Mouse (Mus musculus) stomach, embryonic 16.5 days (tissue): ENCODE results near the gene Fads2. TPM values are rescaled to one million over a fixed set of nuclear protein-coding genes. Genes with fewer than 3 reads are reported as not detected.

Experiments used
- ATAC-seq: fragments of 200-750 bp; cut with Nextera tagmentation; 2 replicates; pipeline ENCODE4 v1.8.0; 2017; ENCODE audit warnings: moderate number of reproducible peaks, moderate TSS enrichment; ENCODE audit not compliant: insufficient read depth, low FRiP score
- H3K27ac ChIP-seq: fragments of 300-500 bp; sonication (generic); 2 replicates; pipeline ENCODE4 v1.5.1; 2014; ENCODE audit warnings: low read length
- H3K27me3 ChIP-seq: fragments of 300-500 bp; sonication (generic); 2 replicates; pipeline ENCODE4 v1.6.1; 2014; ENCODE audit warnings: low read length, control low read depth, mixed read lengths; ENCODE audit not compliant: control insufficient read depth, insufficient read depth
- H3K36me3 ChIP-seq: fragments of 300-500 bp; sonication (generic); 2 replicates; pipeline ENCODE4 v1.6.1; 2014; ENCODE audit warnings: low read length; ENCODE audit not compliant: control insufficient read depth, insufficient read depth
- H3K4me1 ChIP-seq: fragments of 300-500 bp; sonication (generic); 2 replicates; pipeline ENCODE4 v1.6.1; 2014; ENCODE audit warnings: low read length, control low read depth, mixed read lengths; ENCODE audit not compliant: control insufficient read depth, insufficient read depth
- H3K4me2 ChIP-seq: fragments of 300-500 bp; sonication (generic); 2 replicates; pipeline ENCODE4 v1.6.1; 2014; ENCODE audit warnings: low read depth, low read length, mixed read lengths
- H3K4me3 ChIP-seq: fragments of 300-500 bp; sonication (generic); replicated peaks from 2 replicates; pipeline ENCODE4 v1.5.1; 2014; ENCODE audit warnings: mild to moderate bottlenecking, low read length
- H3K9ac ChIP-seq: fragments of 300-500 bp; sonication (generic); 2 replicates; pipeline ENCODE4 v1.6.1; 2014; ENCODE audit warnings: low read length
- H3K9me3 ChIP-seq: fragments of 300-500 bp; sonication (generic); replicated peaks from 2 replicates; pipeline ENCODE4 v1.6.1; 2016; ENCODE audit warnings: low read length, control low read depth; ENCODE audit not compliant: control insufficient read depth
- WGBS: fragments of 180-500 bp; shearing (Covaris S2); extraction: QIAGEN DNeasy Blood & Tissue Kit; methylation state at CpG from one replicate; pipeline ENCODE4 v1.1.7; 2014; 5-methylcytosine and 5-hydroxymethylcytosine counted together
- polyA plus RNA-seq: library from polyadenylated mRNA; unstranded; fragments of >200 nt; fragmentation: Nextera tagmentation; extraction: Ambion mirVana; gene quantifications from 2 replicates; pipeline ENCODE4 v1.2.1, GENCODE M21; 2015

Gene Fads2
- polyA plus RNA-seq, 1 experiment from 2014 or later = 102 TPM

GRCm38 (mm10) chr19:10054361-10055075, 47.0 kb downstream of the Fads2 start:
- H3K9ac ChIP-seq = no peak overlapping the region
- H3K9me3 ChIP-seq = no peaks in the 10 kb centered on the region
- no peak overlapping the region for H3K4me2 ChIP-seq
- H3K36me3 ChIP-seq = peaks cover 5% of the 10 kb centered on the region
- peaks cover 6% of the 10 kb centered on the region for H3K4me1 ChIP-seq
- WGBS = 83% methylated on average over 6 of the region's 6 CpGs
- H3K27me3 ChIP-seq = no peaks in the 10 kb centered on the region
- H3K4me3 ChIP-seq = no peak overlapping the region
- no peak overlapping the region for H3K27ac ChIP-seq
- ATAC-seq = peak; percentile 20; the same call in 1 of the 2 replicates

- Histone ChIP-seq H3K9me3 (no peaks in the 10 kb centered on the region), H3K4me2 (no peak overlapping the region), H3K4me1 (peaks cover 11% of the 10 kb centered on the region), H3K27me3 (no peaks in the 10 kb centered on the region), H3K27ac (no peak overlapping the region), H3K36me3 (peaks cover 5% of the 10 kb centered on the region), H3K4me3 (no peak overlapping the region), H3K9ac (no peak overlapping the region)
- no peak for ATAC-seq
- WGBS = 85% methylated on average over 10 of the region's 10 CpGs
These were observed 47.8 kb downstream of the Fads2 start for GRCm38 (mm10) chr19:10053692-10054260.

- 90% methylated on average over 4 of the region's 4 CpGs for WGBS
- Histone ChIP-seq H3K9ac (no peak overlapping the region), H3K27me3 (no peaks in the 10 kb centered on the region), H3K4me2 (no peak overlapping the region), H3K27ac (no peak overlapping the region), H3K4me3 (no peak overlapping the region), H3K4me1 (peaks cover 8% of the 10 kb centered on the region), H3K9me3 (no peaks in the 10 kb centered on the region), H3K36me3 (peaks cover under 1% of the 10 kb centered on the region)
- no peak for ATAC-seq
These were observed 48.8 kb downstream of the Fads2 start for GRCm38 (mm10) chr19:10052698-10053097.

- no peaks in the 10 kb centered on the region; the same call in 1 of the 2 replicates for H3K36me3 ChIP-seq
- WGBS = 58% methylated on average over 2 of the region's 2 CpGs
- H3K27me3 ChIP-seq = no peaks in the 10 kb centered on the region
- peak; percentile 44; the same call in 1 of the 2 replicates for ATAC-seq
- H3K4me1 ChIP-seq = peaks cover 17% of the 10 kb centered on the region
- H3K9me3 ChIP-seq = no peaks in the 10 kb centered on the region
- H3K27ac ChIP-seq = peak overlapping the region; percentile 59
- H3K4me2 ChIP-seq = no peak overlapping the region
- H3K4me3 ChIP-seq = no peak overlapping the region
- H3K9ac ChIP-seq = no peak overlapping the region
These were observed 51.1 kb downstream of the Fads2 start for GRCm38 (mm10) chr19:10050438-10050837.

GRCm38 (mm10) chr19:10049533-10049932, 52.0 kb downstream of the Fads2 start:
- Histone ChIP-seq H3K4me1 (peaks cover 17% of the 10 kb centered on the region), H3K4me2 (no peak overlapping the region), H3K36me3 (no peaks in the 10 kb centered on the region; the same call in 1 of the 2 replicates), H3K27ac (no peak overlapping the region; the same call in 1 of the 2 replicates), H3K4me3 (no peak overlapping the region), H3K27me3 (no peaks in the 10 kb centered on the region), H3K9me3 (no peaks in the 10 kb centered on the region), H3K9ac (no peak overlapping the region)
- ATAC-seq = no peak

- Histone ChIP-seq H3K9ac (peak overlapping the region; percentile 47; the same call in 1 of the 2 replicates), H3K27ac (no peak overlapping the region), H3K4me3 (no peak overlapping the region), H3K4me1 (peaks cover 35% of the 10 kb centered on the region), H3K9me3 (no peaks in the 10 kb centered on the region), H3K27me3 (no peaks in the 10 kb centered on the region), H3K36me3 (no peaks in the 10 kb centered on the region), H3K4me2 (no peak overlapping the region)
- ATAC-seq = no peak
- WGBS = 33% methylated on average over 3 of the region's 3 CpGs
These were observed 54.6 kb downstream of the Fads2 start for GRCm38 (mm10) chr19:10046983-10047382.

- WGBS = 62% methylated on average over 4 of the region's 4 CpGs
- no peak overlapping the region for H3K27ac ChIP-seq
These were observed 55.2 kb downstream of the Fads2 start for GRCm38 (mm10) chr19:10046346-10046745.

GRCm38 (mm10) chr19:10045707-10046106, 55.8 kb downstream of the Fads2 start:
- Histone ChIP-seq H3K9ac (no peak overlapping the region), H3K27me3 (no peaks in the 10 kb centered on the region), H3K36me3 (no peaks in the 10 kb centered on the region), H3K27ac (no peak overlapping the region), H3K4me2 (no peak overlapping the region), H3K9me3 (no peaks in the 10 kb centered on the region), H3K4me3 (no peak overlapping the region), H3K4me1 (peaks cover 41% of the 10 kb centered on the region)
- 75% methylated on average over 2 of the region's 2 CpGs for WGBS
- ATAC-seq = no peak

More at GRCm38 (mm10) chr19:10046346-10046745, 55.2 kb downstream of the Fads2 start:
- Histone ChIP-seq H3K4me1 (peaks cover 36% of the 10 kb centered on the region), H3K27me3 (no peaks in the 10 kb centered on the region), H3K36me3 (no peaks in the 10 kb centered on the region), H3K9me3 (no peaks in the 10 kb centered on the region), H3K4me3 (no peak overlapping the region), H3K9ac (peak overlapping the region; percentile 51; the same call in 1 of the 2 replicates), H3K4me2 (no peak overlapping the region)
- no peak for ATAC-seq

- no peaks in the 10 kb centered on the region for H3K9me3 ChIP-seq
- H3K27me3 ChIP-seq = no peaks in the 10 kb centered on the region
- no peak for ATAC-seq
- no peak overlapping the region for H3K9ac ChIP-seq
- peaks cover 45% of the 10 kb centered on the region for H3K4me1 ChIP-seq
- peak overlapping the region; percentile 95; the same call in 1 of the 2 replicates for H3K4me2 ChIP-seq
- no peak overlapping the region for H3K27ac ChIP-seq
- H3K4me3 ChIP-seq = no peak overlapping the region
- no peaks in the 10 kb centered on the region for H3K36me3 ChIP-seq
These were observed 57.9 kb downstream of the Fads2 start for GRCm38 (mm10) chr19:10043643-10044042.
